Mouse (Mus musculus) lung, adult 2 months (tissue): Measurements from ENCODE around the gene Dennd5b.

Experiments
- CTCF ChIP-seq: fragments of 200-500 bp; IDR thresholded peaks from 2 replicates; pipeline ENCODE4 v1.5.1; 2011; ENCODE audit warnings: mild to moderate bottlenecking, low read length, control low read depth; ENCODE audit not compliant: insufficient read depth
- POLR2A ChIP-seq: fragments of 200-500 bp; IDR thresholded peaks from 2 replicates; pipeline ENCODE4 v1.6.1; 2011; ENCODE audit warnings: low read depth, mild to moderate bottlenecking, control low read depth, low read length, borderline replicate concordance; ENCODE audit errors: extremely low read depth

GRCm38 (mm10) chr6:149097276-149097675 is 4.2 kb downstream of the Dennd5b start:
- TF ChIP-seq CTCF (no peak), POLR2A (no peak)
